In the genomic region with DNA sequence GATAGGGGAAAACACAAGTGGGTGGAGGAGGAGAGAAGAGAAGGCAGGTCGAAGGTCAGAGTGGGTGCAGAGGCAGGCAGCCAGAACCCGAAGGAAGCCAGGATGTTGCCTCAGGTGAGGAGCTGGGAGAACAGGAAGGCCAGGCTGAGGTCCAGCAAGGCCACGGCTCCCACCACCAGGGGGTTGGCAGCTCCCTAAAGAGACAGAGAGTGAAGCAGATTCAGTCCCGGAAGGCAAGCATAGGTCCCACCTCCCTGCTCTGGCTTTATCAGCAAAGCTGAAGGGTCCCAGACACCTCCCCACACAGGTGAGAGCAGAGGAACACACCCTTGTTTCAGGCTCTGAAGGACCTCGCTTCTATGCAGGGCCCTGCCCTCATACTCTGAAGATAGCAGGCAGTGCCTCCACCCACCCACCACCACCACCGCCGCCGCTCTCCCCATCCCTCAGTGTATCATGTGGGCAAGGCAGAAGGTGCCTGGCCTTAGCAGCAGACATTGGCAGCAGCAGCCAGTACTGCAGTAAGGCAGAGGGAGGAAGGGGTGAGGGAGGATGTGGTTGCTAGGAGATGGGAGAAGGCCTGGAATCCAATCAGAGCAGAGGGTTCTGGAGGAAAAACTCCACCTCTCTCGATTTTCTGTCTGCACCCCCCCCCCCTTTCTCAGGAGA, we compare ENCODE assay signal across 10 mouse cellular contexts. TPM values are rescaled to one million over a fixed set of nuclear protein-coding genes. Genes with fewer than 3 reads are reported as not detected.
DNase-seq lines count a peak whose midpoint lies in the region; ATAC-seq and TF ChIP-seq lines count a peak whose summit lies in the region.
"Had no signal": no experiment of that assay in that cellular context is flagged by ENCODE, and none has a peak within 500 bp of the region (broad histone marks: within the 10 kb centered on the region; RNA-seq: fewer than 3 reads in every experiment).

No protein-coding gene starts in this region.

- H3K27ac ChIP-seq in testis, adult 2 months (ENCODE audit: control insufficient read depth, insufficient read depth, low read depth, low read length): no peak overlapping the region
- H3K27ac ChIP-seq in hindbrain, embryonic 14.5 days: peak overlapping the region; percentile 76
- H3K27ac ChIP-seq in midbrain, embryonic 12.5 days (replicated peaks): peak overlapping the region; percentile 65
- H3K27ac ChIP-seq: liver, embryonic 13.5 days had no signal

- peak; percentile 31; the same call in 1 of the 2 replicates for TF ChIP-seq POLR2A in testis, adult 2 months (IDR thresholded peaks at IDR 0.05; ENCODE audit: control insufficient read depth, low read depth, low read length)

- WGBS in hindbrain, embryonic 14.5 days: 19% methylated on average over 9 of the region's 9 CpGs
- WGBS in midbrain, embryonic 12.5 days: 31% methylated on average over 9 of the region's 9 CpGs

- H3K4me2 ChIP-seq in hindbrain, embryonic 14.5 days (replicated peaks): peak overlapping the region; percentile 34; the same call in 1 of the 2 replicates
- peak overlapping the region; percentile 31 for H3K4me2 ChIP-seq in midbrain, embryonic 12.5 days (replicated peaks)
- H3K4me2 ChIP-seq: liver, embryonic 13.5 days had no signal

- peaks cover 31% of the 10 kb centered on the region for H3K4me1 ChIP-seq in testis, adult 2 months (ENCODE audit: control insufficient read depth, insufficient read depth, low read length)
- peaks cover 43% of the 10 kb centered on the region for H3K4me1 ChIP-seq in hindbrain, embryonic 14.5 days (replicated peaks; ENCODE audit: control insufficient read depth, insufficient read depth, low read length)
- H3K4me1 ChIP-seq in midbrain, embryonic 12.5 days: peaks cover 42% of the 10 kb centered on the region

- peak; percentile 78 for ATAC-seq in hindbrain, embryonic 14.5 days (ENCODE audit: low FRiP score)
- ATAC-seq in midbrain, embryonic 12.5 days (ENCODE audit: low FRiP score, low read depth): peak; percentile 67

- peak overlapping the region; percentile 49 for H3K4me3 ChIP-seq in testis, adult 2 months (ENCODE audit: control insufficient read depth, low read depth, low read length)
- H3K4me3 ChIP-seq in hindbrain, embryonic 14.5 days (replicated peaks; ENCODE audit: low read length): no peak overlapping the region
- H3K4me3 ChIP-seq in midbrain, embryonic 12.5 days: no peak overlapping the region
- H3K4me3 ChIP-seq: liver, embryonic 13.5 days had no signal

- TF ChIP-seq CTCF in testis, adult 2 months (IDR thresholded peaks at IDR 0.05; ENCODE audit: control insufficient read depth, insufficient read depth, insufficient replicate concordance, low read depth, low read length): no peak

- H3K9me3 ChIP-seq in hindbrain, embryonic 14.5 days (ENCODE audit: control insufficient read depth, low read length): no peaks in the 10 kb centered on the region
- no peaks in the 10 kb centered on the region for H3K9me3 ChIP-seq in midbrain, embryonic 12.5 days
- H3K9me3 ChIP-seq: G1E; liver, embryonic 13.5 days had no signal

- H3K9ac ChIP-seq in hindbrain, embryonic 14.5 days: peak overlapping the region; percentile 21
- H3K9ac ChIP-seq in midbrain, embryonic 12.5 days (replicated peaks): peak overlapping the region; percentile 44
- H3K9ac ChIP-seq: liver, embryonic 13.5 days had no signal

- H3K36me3 ChIP-seq in testis, adult 2 months (ENCODE audit: control insufficient read depth, insufficient read depth, low read length): no peaks in the 10 kb centered on the region
- H3K36me3 ChIP-seq in hindbrain, embryonic 14.5 days (replicated peaks; ENCODE audit: control insufficient read depth, insufficient read depth): peaks cover 17% of the 10 kb centered on the region
- H3K36me3 ChIP-seq in midbrain, embryonic 12.5 days: no peaks in the 10 kb centered on the region

- H3K27me3 ChIP-seq in testis, adult 2 months (ENCODE audit: control insufficient read depth, insufficient read depth, low read length): no peaks in the 10 kb centered on the region
- peaks cover 3% of the 10 kb centered on the region; the same call in 1 of the 2 replicates for H3K27me3 ChIP-seq in hindbrain, embryonic 14.5 days (ENCODE audit: control insufficient read depth, insufficient read depth, low read length)
- peaks cover 57% of the 10 kb centered on the region for H3K27me3 ChIP-seq in midbrain, embryonic 12.5 days

- DNase-seq in testis, postnatal 10 days (ENCODE audit: low spot score): no peak
- peak; percentile 75 for DNase-seq in hindbrain, embryonic 14.5 days (ENCODE audit: low spot score)
- no peak for DNase-seq in ovary, adult 18-20 months (ENCODE audit: low spot score)
- no peak for DNase-seq in lung, postnatal 25 days (ENCODE audit: low spot score)
- DNase-seq in adrenal gland, postnatal 25 days: no peak
- DNase-seq in thymus, postnatal 4 days: no peak
- DNase-seq: liver, embryonic 13.5 days had no signal

RNA-seq across cellular contexts. Expression of a gene that starts 1.9 kb away (rescaled TPM):
- 3.0 and 4.0 TPM in 2 replicates for polyA plus RNA-seq in testis, adult 2 months (2012; rRNA removed)
- 6.3 and 8.6 TPM in 2 replicates for polyA plus RNA-seq in hindbrain, embryonic 14.5 days (2014; fragmentation: Nextera tagmentation; extraction: Ambion mirVana)
- 8.2 and 10.9 TPM in 2 replicates for polyA plus RNA-seq in midbrain, embryonic 12.5 days (2016; fragmentation: Nextera tagmentation; extraction: Ambion mirVana)
- total RNA-seq in adrenal gland, postnatal 25 days (2021): 27.4 and 32.8 TPM in 2 replicates

RNA-seq across cellular contexts. Expression of a gene that starts 8.4 kb away (rescaled TPM):
- 6.6 and 7.4 TPM in 2 replicates for polyA plus RNA-seq in testis, adult 2 months (2012; rRNA removed)
- 35.4 and 42.7 TPM in 2 replicates for polyA plus RNA-seq in hindbrain, embryonic 14.5 days (2014; fragmentation: Nextera tagmentation; extraction: Ambion mirVana)
- polyA plus RNA-seq in midbrain, embryonic 12.5 days (2016; fragmentation: Nextera tagmentation; extraction: Ambion mirVana): 7.2 and 9.9 TPM in 2 replicates
- 3.8 and 6.6 TPM in 2 replicates for total RNA-seq in adrenal gland, postnatal 25 days (2021)
- polyA plus RNA-seq: G1E had no signal

RNA-seq across cellular contexts. Expression of a gene that starts 13.8 kb away (rescaled TPM):
- polyA plus RNA-seq in testis, adult 2 months (2012; rRNA removed): 4.6 and 4.9 TPM in 2 replicates
- 30.4 and 30.7 TPM in 2 replicates for polyA plus RNA-seq in hindbrain, embryonic 14.5 days (2014; fragmentation: Nextera tagmentation; extraction: Ambion mirVana)
- 26.6 and 27.3 TPM in 2 replicates for polyA plus RNA-seq in midbrain, embryonic 12.5 days (2016; fragmentation: Nextera tagmentation; extraction: Ambion mirVana)
- 16.2 and 21.6 TPM in 2 replicates for total RNA-seq in adrenal gland, postnatal 25 days (2021)

RNA-seq across cellular contexts. Expression of a gene that starts 16.2 kb away (rescaled TPM):
- polyA plus RNA-seq in testis, adult 2 months (2012; rRNA removed): 3.8 and 4.4 TPM in 2 replicates
- polyA plus RNA-seq in hindbrain, embryonic 14.5 days (2014; fragmentation: Nextera tagmentation; extraction: Ambion mirVana): 17.8 and 21.5 TPM in 2 replicates
- 26.2 and 30.2 TPM in 2 replicates for polyA plus RNA-seq in midbrain, embryonic 12.5 days (2016; fragmentation: Nextera tagmentation; extraction: Ambion mirVana)
- 9.1 and 9.9 TPM in 2 replicates for total RNA-seq in adrenal gland, postnatal 25 days (2021)
